Mouse (Mus musculus): ENCODE data around the gene Ehd4.

GRCm38 (mm10) chr2:120051405-120051804 is 103.0 kb downstream of the Ehd4 start:
- no peak for TF ChIP-seq CTCF (IDR thresholded peaks at IDR 0.05; ENCODE audit: low read depth)
- no peak for TF ChIP-seq EP300 (IDR thresholded peaks at IDR 0.05; ENCODE audit: low read depth)

Measured in heart, postnatal 0 days (tissue).